Mouse (Mus musculus) cerebellum, postnatal 25 days (tissue): ENCODE measurements at regions not wholly inside any gene's neighbourhood (a gene's known extent, or its start where the extent isn't known, plus 50 kb on each side); places are given as distances from the start of the nearest gene placed in this dataset.

Experiments
- DNase-seq, 2 experiments: peaks; one replicate each; pipeline ENCODE4 v3.0.0; 2021; ENCODE audit warnings: mixed read lengths in 2 of 2

GRCm38 (mm10) chr7:83031101-83031500 lies 164.0 kb downstream of the Mex3b start:
- DNase-seq = no peak

GRCm38 (mm10) chr7:83032025-83032424 lies 164.9 kb downstream of the Mex3b start:
- DNase-seq = peak in 1 of 2 experiments; percentile 23

- peak; percentile 29 to 59 for DNase-seq
These were observed 165.8 kb downstream of the Mex3b start for GRCm38 (mm10) chr7:83032924-83033323.

GRCm38 (mm10) chr7:83035190-83035589 lies 168.1 kb downstream of the Mex3b start:
- DNase-seq = no peak

- DNase-seq = no peak
These were observed 169.3 kb downstream of the Mex3b start for GRCm38 (mm10) chr7:83036397-83036796.

- no peak for DNase-seq
These were observed 170.0 kb downstream of the Mex3b start for GRCm38 (mm10) chr7:83037100-83037499.

GRCm38 (mm10) chr7:83037714-83038113 lies 170.6 kb downstream of the Mex3b start:
- no peak for DNase-seq

GRCm38 (mm10) chr7:83043746-83044145 lies 176.6 kb downstream of the Mex3b start:
- no peak for DNase-seq

GRCm38 (mm10) chr7:83045266-83045665 lies 178.1 kb downstream of the Mex3b start:
- peak in 1 of 2 experiments; percentile 31 for DNase-seq

- no peak for DNase-seq
These were observed 182.9 kb downstream of the Mex3b start for GRCm38 (mm10) chr7:83050011-83050410.

- DNase-seq = no peak
These were observed 183.8 kb downstream of the Mex3b start for GRCm38 (mm10) chr7:83050833-83051497.

GRCm38 (mm10) chr7:83056101-83056935 lies 189.2 kb downstream of the Mex3b start:
- no peak for DNase-seq

- no peak for DNase-seq
These were observed 193.2 kb downstream of the Mex3b start for GRCm38 (mm10) chr7:83060318-83060717.

- no peak for DNase-seq
These were observed 193.6 kb downstream of the Mex3b start for GRCm38 (mm10) chr7:83060733-83061132.

- DNase-seq = no peak
These were observed 194.2 kb downstream of the Mex3b start for GRCm38 (mm10) chr7:83061197-83061893.

- DNase-seq = no peak
These were observed 194.9 kb downstream of the Mex3b start for GRCm38 (mm10) chr7:83061894-83062477.

GRCm38 (mm10) chr7:83063559-83063958 lies 196.4 kb downstream of the Mex3b start:
- DNase-seq = no peak

- DNase-seq = no peak
These were observed 198.2 kb downstream of the Mex3b start for GRCm38 (mm10) chr7:83065341-83065740.

- no peak for DNase-seq
These were observed 207.4 kb downstream of the Mex3b start for GRCm38 (mm10) chr7:83074399-83074970.

GRCm38 (mm10) chr7:83075159-83075952 lies 208.2 kb downstream of the Mex3b start:
- no peak for DNase-seq

- no peak for DNase-seq
These were observed 210.1 kb downstream of the Mex3b start for GRCm38 (mm10) chr7:83077035-83077918.
